Mouse (Mus musculus) heart, adult 2 months (tissue): ENCODE data around the gene Atg10.

Experiments
- CTCF ChIP-seq: fragments of 200-600 bp; IDR thresholded peaks from 2 replicates; pipeline ENCODE4 v1.8.1; 2022; ENCODE audit warnings: antibody characterized with exemption, mild to moderate bottlenecking, moderate library complexity
- EP300 ChIP-seq: fragments of 200-500 bp; IDR thresholded peaks from 2 replicates; pipeline ENCODE4 v1.6.1; 2011; ENCODE audit warnings: low read depth, low read length, control low read depth; ENCODE audit not compliant: insufficient read depth

- TF ChIP-seq CTCF (no peak), EP300 (no peak)
Measured at GRCm38 (mm10) chr13:91100417-91100816, 123.4 kb downstream of the Atg10 start.
